Mouse (Mus musculus) stomach, postnatal 0 days (tissue): ENCODE measurements around the gene Chd9. TPM values are rescaled to one million over a fixed set of nuclear protein-coding genes. Genes with fewer than 3 reads are reported as not detected.

Experiments used
- ATAC-seq: fragments of 200-750 bp; cut with Nextera tagmentation; 2 replicates; pipeline ENCODE4 v1.8.0; 2017; ENCODE audit not compliant: low FRiP score, low TSS enrichment
- DNase-seq: peaks from one replicate; pipeline ENCODE4 v3.0.0-alpha.2; 2016; ENCODE audit warnings: low spot score
- H3K27ac ChIP-seq: fragments of 300-500 bp; sonication (generic); replicated peaks from 2 replicates; pipeline ENCODE4 v1.5.1; 2014; ENCODE audit warnings: mild to moderate bottlenecking, control low read depth
- H3K27me3 ChIP-seq: fragments of 300-500 bp; sonication (generic); 2 replicates; pipeline ENCODE4 v1.6.1; 2014; ENCODE audit warnings: low read length; ENCODE audit not compliant: control insufficient read depth, insufficient read depth
- H3K36me3 ChIP-seq: fragments of 300-500 bp; sonication (generic); 2 replicates; pipeline ENCODE4 v1.6.1; 2014; ENCODE audit warnings: low read length, mixed read lengths; ENCODE audit not compliant: control insufficient read depth, insufficient read depth
- H3K4me1 ChIP-seq: fragments of 300-500 bp; sonication (generic); replicated peaks from 2 replicates; pipeline ENCODE4 v1.6.1; 2014; ENCODE audit warnings: antibody characterized with exemption; ENCODE audit not compliant: control insufficient read depth, insufficient read depth
- H3K4me2 ChIP-seq: fragments of 300-500 bp; sonication (generic); replicated peaks from 2 replicates; pipeline ENCODE4 v1.6.1; 2014; ENCODE audit warnings: low read depth, mild to moderate bottlenecking, control low read depth, moderate library complexity
- H3K4me3 ChIP-seq: fragments of 300-500 bp; sonication (generic); 2 replicates; pipeline ENCODE4 v1.5.1; 2014; ENCODE audit warnings: low read depth, low read length, control low read depth
- H3K9ac ChIP-seq: fragments of 300-500 bp; sonication (generic); 2 replicates; pipeline ENCODE4 v1.6.1; 2014; ENCODE audit warnings: mild to moderate bottlenecking, low read length, control low read depth, mixed read lengths
- H3K9me3 ChIP-seq: fragments of 300-500 bp; sonication (generic); 2 replicates; pipeline ENCODE4 v1.6.1; 2016; ENCODE audit warnings: low read length; ENCODE audit not compliant: control insufficient read depth
- CTCF ChIP-seq: IDR thresholded peaks from 2 replicates; pipeline ENCODE4 v1.5.1; 2016; ENCODE audit warnings: antibody characterized with exemption, low read depth, mild to moderate bottlenecking, moderate library complexity
- EP300 ChIP-seq: optimal IDR thresholded peaks from 2 replicates; pipeline ENCODE3; 2016; ENCODE audit warnings: antibody characterized with exemption
- WGBS: fragments of 180-500 bp; shearing (Covaris S2); extraction: QIAGEN DNeasy Blood & Tissue Kit; methylation state at CpG from one replicate; pipeline ENCODE4 v1.1.7; 2014; 5-methylcytosine and 5-hydroxymethylcytosine counted together
- polyA plus RNA-seq: library from polyadenylated mRNA; unstranded; fragments of >200 nt; fragmentation: Nextera tagmentation; extraction: Ambion mirVana; gene quantifications from 2 replicates; pipeline ENCODE4 v1.2.1, GENCODE M21; 2015

Chd9 gene
- polyA plus RNA-seq, 1 experiment from 2014 or later, result 131 TPM

- Histone ChIP-seq H3K27me3 (no peaks in the 10 kb centered on the region), H3K9ac (no peak overlapping the region), H3K27ac (no peak overlapping the region), H3K36me3 (peaks cover 24% of the 10 kb centered on the region), H3K4me2 (no peak overlapping the region), H3K4me1 (no peaks in the 10 kb centered on the region), H3K4me3 (no peak overlapping the region), H3K9me3 (no peaks in the 10 kb centered on the region)
- peak; percentile 44; the same call in 1 of the 2 replicates for TF ChIP-seq CTCF
- TF ChIP-seq EP300, result no peak
- ATAC-seq (no peak), DNase-seq (no peak)
- WGBS, result 84% methylated on average over 6 of the region's 6 CpGs
Observed at GRCm38 (mm10) chr8:91034417-91034816, 206.3 kb downstream of the Chd9 start.

- 70% methylated on average over 6 of the region's 6 CpGs for WGBS
- no peak overlapping the region for H3K9ac ChIP-seq
- H3K36me3 ChIP-seq, result peaks cover 24% of the 10 kb centered on the region
- H3K9me3 ChIP-seq, result no peaks in the 10 kb centered on the region
- DNase-seq (no peak), ATAC-seq (no peak)
- no peak for TF ChIP-seq CTCF
- TF ChIP-seq EP300, result no peak
- H3K4me3 ChIP-seq, result no peak overlapping the region
- H3K27ac ChIP-seq, result no peak overlapping the region
- no peaks in the 10 kb centered on the region for H3K27me3 ChIP-seq
- H3K4me2 ChIP-seq, result no peak overlapping the region
- H3K4me1 ChIP-seq, result no peaks in the 10 kb centered on the region
Observed at GRCm38 (mm10) chr8:91036905-91037304, 208.8 kb downstream of the Chd9 start.

GRCm38 (mm10) chr8:91038637-91039036 lies 210.5 kb downstream of the Chd9 start:
- Histone ChIP-seq H3K4me3 (no peak overlapping the region), H3K27me3 (no peaks in the 10 kb centered on the region), H3K36me3 (peaks cover 28% of the 10 kb centered on the region), H3K9ac (no peak overlapping the region), H3K4me2 (no peak overlapping the region), H3K9me3 (no peaks in the 10 kb centered on the region), H3K4me1 (no peaks in the 10 kb centered on the region), H3K27ac (no peak overlapping the region)
- ATAC-seq (no peak), DNase-seq (no peak)
- no peak for TF ChIP-seq EP300
- no peak for TF ChIP-seq CTCF
- WGBS, result 89% methylated on average over 1 of the region's 1 CpGs

GRCm38 (mm10) chr8:91046370-91046769 lies 218.2 kb downstream of the Chd9 start:
- Histone ChIP-seq H3K4me2 (no peak overlapping the region), H3K27ac (no peak overlapping the region), H3K9me3 (no peaks in the 10 kb centered on the region), H3K36me3 (peaks cover 33% of the 10 kb centered on the region), H3K4me1 (no peaks in the 10 kb centered on the region), H3K4me3 (no peak overlapping the region), H3K9ac (no peak overlapping the region), H3K27me3 (no peaks in the 10 kb centered on the region)
- WGBS, result 48% methylated on average over 4 of the region's 4 CpGs
- TF ChIP-seq CTCF (no peak), EP300 (no peak)
- DNase-seq (no peak), ATAC-seq (no peak)

- Histone ChIP-seq H3K27ac (no peak overlapping the region), H3K4me1 (no peaks in the 10 kb centered on the region), H3K4me2 (no peak overlapping the region), H3K9ac (no peak overlapping the region), H3K9me3 (no peaks in the 10 kb centered on the region), H3K36me3 (peaks cover 15% of the 10 kb centered on the region; the same call in 1 of the 2 replicates), H3K4me3 (no peak overlapping the region), H3K27me3 (no peaks in the 10 kb centered on the region)
- ATAC-seq, result no peak
- no peak for TF ChIP-seq CTCF
- TF ChIP-seq EP300, result no peak
- DNase-seq, result peak; percentile 50
- 40% methylated on average over 8 of the region's 8 CpGs for WGBS
Observed at GRCm38 (mm10) chr8:91051037-91051436, 222.9 kb downstream of the Chd9 start.

GRCm38 (mm10) chr8:91054418-91054817 lies 226.3 kb downstream of the Chd9 start:
- H3K27me3 ChIP-seq, result no peaks in the 10 kb centered on the region
- no peaks in the 10 kb centered on the region for H3K9me3 ChIP-seq
- no peak overlapping the region for H3K27ac ChIP-seq
- H3K36me3 ChIP-seq, result peaks cover 10% of the 10 kb centered on the region; the same call in 1 of the 2 replicates
- no peak for ATAC-seq
- H3K4me2 ChIP-seq, result no peak overlapping the region
- no peak overlapping the region for H3K9ac ChIP-seq
- H3K4me1 ChIP-seq, result no peaks in the 10 kb centered on the region
- TF ChIP-seq EP300 (no peak), CTCF (no peak)
- 68% methylated on average over 4 of the region's 4 CpGs for WGBS
- no peak for DNase-seq
- H3K4me3 ChIP-seq, result no peak overlapping the region
